In the genomic region with DNA sequence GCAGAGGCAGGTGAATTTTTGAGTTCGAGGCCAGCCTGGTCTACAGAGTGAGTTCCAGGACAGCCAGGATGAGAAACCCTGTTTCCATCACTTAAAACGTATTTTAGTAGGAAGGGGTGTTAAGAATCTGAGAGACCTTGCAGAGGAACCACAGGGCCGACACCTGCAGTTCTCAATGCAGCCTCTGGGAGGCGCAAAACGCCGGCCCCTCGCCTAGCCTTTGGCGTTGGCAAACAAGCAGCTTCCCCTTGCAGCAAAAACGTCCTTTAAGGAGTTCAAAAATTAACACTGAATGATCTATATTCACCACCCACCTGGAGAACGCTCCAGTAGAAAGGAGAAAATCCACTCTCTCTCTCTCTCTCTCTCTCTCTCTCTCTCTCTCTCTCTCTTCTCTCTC, we compare ENCODE assay signal across 8 mouse cellular contexts. TPM values are rescaled to one million over a fixed set of nuclear protein-coding genes. Genes with fewer than 3 reads are reported as not detected.
DNase-seq lines count a peak whose midpoint lies in the region; ATAC-seq and TF ChIP-seq lines count a peak whose summit lies in the region.

No protein-coding gene starts in this region.

- ATAC-seq in lung, postnatal 0 days, result no peak
- no peak for ATAC-seq in erythroid progenitor cell, adult 5-6 weeks (replicated peaks; ENCODE audit: low FRiP score, poor library complexity, severe bottlenecking)

- H3K9me3 ChIP-seq in lung, postnatal 0 days (ENCODE audit: low read length), result no peaks in the 10 kb centered on the region

- no peak for TF ChIP-seq POLR2A in cerebellum, adult 2 months (IDR thresholded peaks at IDR 0.05; ENCODE audit: borderline replicate concordance, insufficient read depth, low read length)

- H3K4me1 ChIP-seq in cerebellum, adult 2 months (ENCODE audit: control insufficient read depth, insufficient read depth, low read length), result no peaks in the 10 kb centered on the region
- H3K4me1 ChIP-seq in lung, postnatal 0 days (ENCODE audit: insufficient read depth, low read depth, low read length), result peaks cover 14% of the 10 kb centered on the region; the same call in 1 of the 2 replicates

- H3K27ac ChIP-seq in cerebellum, adult 2 months (ENCODE audit: insufficient read depth, low read length), result no peak overlapping the region
- peak overlapping the region; percentile 95; the same call in 1 of the 2 replicates for H3K27ac ChIP-seq in lung, postnatal 0 days (ENCODE audit: low read length)

- TF ChIP-seq CTCF in cerebellum, adult 2 months (IDR thresholded peaks at IDR 0.05; ENCODE audit: borderline replicate concordance, insufficient read depth, low read depth, low read length), result peak; percentile 73
- peak; percentile 89 for TF ChIP-seq CTCF in lung, postnatal 0 days (IDR thresholded peaks at IDR 0.05)

- WGBS in cerebellum, adult 2 months, result 15% methylated on average over 10 of the region's 10 CpGs
- WGBS in lung, postnatal 0 days, result 17% methylated on average over 10 of the region's 10 CpGs

- H3K27me3 ChIP-seq in cerebellum, adult 2 months (ENCODE audit: control insufficient read depth, insufficient read depth, low read length), result no peaks in the 10 kb centered on the region
- H3K27me3 ChIP-seq in lung, postnatal 0 days (replicated peaks; ENCODE audit: insufficient read depth, low read length), result no peaks in the 10 kb centered on the region

- TF ChIP-seq EP300 in lung, postnatal 0 days (IDR thresholded peaks at IDR 0.05), result no peak

- H3K36me3 ChIP-seq in lung, postnatal 0 days (ENCODE audit: insufficient read depth, low read length), result no peaks in the 10 kb centered on the region

- H3K4me3 ChIP-seq in cerebellum, adult 2 months (replicated peaks; ENCODE audit: insufficient read depth, low read depth, low read length), result no peak overlapping the region
- H3K4me3 ChIP-seq in lung, postnatal 0 days (ENCODE audit: low read depth, low read length), result no peak overlapping the region

- peak overlapping the region; percentile 14; the same call in 1 of the 2 replicates for H3K4me2 ChIP-seq in lung, postnatal 0 days (replicated peaks; ENCODE audit: low read depth, low read length)

- peak; percentile 50 for DNase-seq in urinary bladder, adult 2 months (ENCODE audit: low spot score)
- no peak for DNase-seq in urinary bladder, postnatal 10 days (ENCODE audit: low spot score)
- DNase-seq in cerebellum, adult 2 months, result peak; percentile 53 to 73
- peak; percentile 73 to 75 for DNase-seq in gastrocnemius, postnatal 4 days (ENCODE audit: low spot score in 2 of 2)
- peak; percentile 76 for DNase-seq in kidney, postnatal 14 days
- peak; percentile 78 for DNase-seq in lung, postnatal 0 days (ENCODE audit: low spot score)
- DNase-seq in right cerebral cortex, postnatal 25 days, result peak; percentile 39

- no peak overlapping the region for H3K9ac ChIP-seq in lung, postnatal 0 days (replicated peaks; ENCODE audit: low read depth)

RNA-seq across cellular contexts. Expression of gene Gadd45g, which starts 1.8 kb away (rescaled TPM):
- polyA plus RNA-seq in urinary bladder, adult 2 months (2012; rRNA removed), result 68.6 and 122 TPM in 2 replicates
- polyA plus RNA-seq in cerebellum, adult 2 months (2012; rRNA removed), result 50.3 and 57.4 TPM in 2 replicates
- total RNA-seq in gastrocnemius, postnatal 4 days (2021), result 10 to 100 TPM; 11.6 to 13.3 TPM
- polyA plus RNA-seq in lung, postnatal 0 days (2015; fragmentation: Nextera tagmentation; extraction: Ambion mirVana), result 54.7 and 83.4 TPM in 2 replicates
- total RNA-seq in erythroid progenitor cell, adult 5-6 weeks (2015; ENCODE audit: low replicate concordance), result 4.3 TPM in 1 of 2 replicates, not detected in the other
- 9.4 TPM in 1 of 2 replicates, not detected in the other for total RNA-seq in erythroid progenitor cell, adult 5-6 weeks (2017; ENCODE audit: low replicate concordance)

RNA-seq across cellular contexts. Expression of gene Sema4d, which starts 51.1 kb away (rescaled TPM):
- polyA plus RNA-seq in urinary bladder, adult 2 months (2012; rRNA removed), result 6.1 and 8.1 TPM in 2 replicates
- polyA plus RNA-seq in cerebellum, adult 2 months (2012; rRNA removed), result 111 and 116 TPM in 2 replicates
- total RNA-seq in gastrocnemius, postnatal 4 days (2021), result 10 to 100 TPM; 75.1 to 92.5 TPM
- 4.9 and 5.7 TPM in 2 replicates for polyA plus RNA-seq in lung, postnatal 0 days (2015; fragmentation: Nextera tagmentation; extraction: Ambion mirVana)
- total RNA-seq in erythroid progenitor cell, adult 5-6 weeks (2015; ENCODE audit: low replicate concordance), result 9.6 and 14.1 TPM in 2 replicates
- total RNA-seq in erythroid progenitor cell, adult 5-6 weeks (2017; ENCODE audit: low replicate concordance), result 6.3 and 10.2 TPM in 2 replicates

Comparison
In these comparisons a context has a peak if more than half of its experiments do, and no peak if none do; other contexts are left out.
1. RNA of gene Sema4d, which starts 51.1 kb away (polyA plus RNA-seq): 111 to 116 TPM in cerebellum, adult 2 months; 6.1 to 8.1 TPM in urinary bladder, adult 2 months and 4.9 to 5.7 TPM in lung, postnatal 0 days; every median in the first group is over 10 times any median in the second.